12 mouse cellular contexts compared by ENCODE assay signal in the genomic region with DNA sequence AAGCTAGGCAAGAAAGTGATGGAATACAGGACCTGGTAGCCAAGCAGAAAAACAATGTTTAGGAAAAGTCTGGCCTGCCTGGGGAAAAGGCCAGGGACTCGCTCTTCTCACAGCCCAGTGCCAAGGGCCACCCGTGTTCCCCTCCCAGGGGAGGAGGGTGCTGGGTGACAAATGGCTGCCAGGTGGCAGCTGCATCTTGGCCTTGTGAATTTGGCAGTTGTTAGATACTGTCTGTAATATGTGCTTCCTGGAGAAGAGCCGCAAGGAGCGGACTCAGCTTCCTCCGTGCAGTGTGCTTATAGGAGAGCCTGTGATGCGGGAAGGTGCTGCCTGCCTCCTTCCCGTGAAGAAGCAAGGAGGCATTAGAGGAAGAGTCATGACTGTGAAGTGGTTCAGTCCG.
DNase-seq lines count a peak whose midpoint lies in the region; ATAC-seq and TF ChIP-seq lines count a peak whose summit lies in the region.
"Had no signal": no experiment of that assay in that cellular context is flagged by ENCODE, and none has a peak within 500 bp of the region (broad histone marks: within the 10 kb centered on the region; RNA-seq: fewer than 3 reads in every experiment).

No protein-coding gene starts in this region.

- no peak for DNase-seq in heart, embryonic 10.5 days (ENCODE audit: low spot score)
- no peak for DNase-seq in heart, adult 9 months (ENCODE audit: low spot score in 2 of 2)
- peak; percentile 83 for DNase-seq in adrenal gland, postnatal 14 days
- no peak for DNase-seq in liver, embryonic 11.5 days (ENCODE audit: low spot score)
- DNase-seq in layer of hippocampus, postnatal 25 days (ENCODE audit: extremely low spot score in 1 of 2, low spot score in 1 of 2): no peak
- DNase-seq in midbrain, embryonic 14.5 days: no peak
- DNase-seq: cerebellum, adult 8-10 months; layer of hippocampus, adult 9-11 months; right cerebral cortex, postnatal 14 days had no signal

- H3K4me1 ChIP-seq in heart, embryonic 10.5 days: peaks cover 81% of the 10 kb centered on the region
- H3K4me1 ChIP-seq in liver, embryonic 11.5 days (replicated peaks; ENCODE audit: control insufficient read depth, insufficient read depth, low read length): peaks cover 83% of the 10 kb centered on the region
- peaks cover 52% of the 10 kb centered on the region for H3K4me1 ChIP-seq in small intestine, adult 2 months (ENCODE audit: control insufficient read depth, insufficient read depth, insufficient read length, low read length)
- 0 out of 2 replicates have a peak, but pooled peaks cover 4% of the 10 kb centered on the region for H3K4me1 ChIP-seq in forebrain, embryonic 12.5 days
- no peaks in the 10 kb centered on the region for H3K4me1 ChIP-seq in midbrain, embryonic 14.5 days (ENCODE audit: control insufficient read depth, insufficient read depth, low read length)

- H3K4me2 ChIP-seq in liver, embryonic 11.5 days: no peak overlapping the region
- H3K4me2 ChIP-seq in forebrain, embryonic 12.5 days: no peak overlapping the region
- no peak overlapping the region for H3K4me2 ChIP-seq in midbrain, embryonic 14.5 days (ENCODE audit: low read length)
- H3K4me2 ChIP-seq: midbrain, embryonic 13.5 days had no signal

- 81% methylated on average over 8 of the region's 8 CpGs for WGBS in heart, embryonic 10.5 days
- 76% methylated on average over 8 of the region's 8 CpGs for WGBS in liver, embryonic 11.5 days
- WGBS in small intestine, adult 2 months: 19% methylated on average over 8 of the region's 8 CpGs
- WGBS in forebrain, embryonic 12.5 days: 93% methylated on average over 8 of the region's 8 CpGs
- 95% methylated on average over 8 of the region's 8 CpGs for WGBS in midbrain, embryonic 14.5 days

- 0 out of 2 replicates have a peak overlapping the region, but pooled peaks have one; percentile 2 for H3K9ac ChIP-seq in liver, embryonic 11.5 days (ENCODE audit: low read depth, low read length)
- no peak overlapping the region for H3K9ac ChIP-seq in forebrain, embryonic 12.5 days
- H3K9ac ChIP-seq in midbrain, embryonic 14.5 days (replicated peaks; ENCODE audit: low read length): no peak overlapping the region
- H3K9ac ChIP-seq: midbrain, embryonic 13.5 days had no signal

- no peaks in the 10 kb centered on the region for H3K36me3 ChIP-seq in heart, embryonic 10.5 days
- H3K36me3 ChIP-seq in liver, embryonic 11.5 days (ENCODE audit: control insufficient read depth, insufficient read depth, low read length): 0 out of 2 replicates have a peak, but pooled peaks cover 2% of the 10 kb centered on the region
- H3K36me3 ChIP-seq in small intestine, adult 2 months (ENCODE audit: control insufficient read depth, insufficient read depth, low read length): no peaks in the 10 kb centered on the region
- no peaks in the 10 kb centered on the region for H3K36me3 ChIP-seq in forebrain, embryonic 12.5 days (replicated peaks)
- no peaks in the 10 kb centered on the region for H3K36me3 ChIP-seq in midbrain, embryonic 14.5 days (ENCODE audit: control insufficient read depth, insufficient read depth, low read length)
- H3K36me3 ChIP-seq: midbrain, embryonic 13.5 days had no signal

- no peaks in the 10 kb centered on the region for H3K27me3 ChIP-seq in heart, embryonic 10.5 days (ENCODE audit: insufficient read depth, poor library complexity, severe bottlenecking)
- no peaks in the 10 kb centered on the region for H3K27me3 ChIP-seq in liver, embryonic 11.5 days (replicated peaks; ENCODE audit: control insufficient read depth, insufficient read depth, low read length)
- no peaks in the 10 kb centered on the region for H3K27me3 ChIP-seq in small intestine, adult 2 months (ENCODE audit: control insufficient read depth, insufficient read depth, low read length)
- H3K27me3 ChIP-seq in forebrain, embryonic 12.5 days: no peaks in the 10 kb centered on the region
- H3K27me3 ChIP-seq in midbrain, embryonic 14.5 days (ENCODE audit: control insufficient read depth, insufficient read depth, low read length): no peaks in the 10 kb centered on the region
- H3K27me3 ChIP-seq: midbrain, embryonic 13.5 days had no signal

- H3K9me3 ChIP-seq in heart, embryonic 10.5 days: no peaks in the 10 kb centered on the region
- H3K9me3 ChIP-seq in liver, embryonic 11.5 days (ENCODE audit: control insufficient read depth, low read length): no peaks in the 10 kb centered on the region
- no peaks in the 10 kb centered on the region for H3K9me3 ChIP-seq in forebrain, embryonic 12.5 days
- no peaks in the 10 kb centered on the region for H3K9me3 ChIP-seq in midbrain, embryonic 14.5 days (ENCODE audit: control insufficient read depth, low read length)
- H3K9me3 ChIP-seq: midbrain, embryonic 13.5 days had no signal

- no peak for TF ChIP-seq POLR2A in small intestine, adult 2 months (IDR thresholded peaks at IDR 0.05; ENCODE audit: low read depth, low read length)

- TF ChIP-seq CTCF in small intestine, adult 2 months (IDR thresholded peaks at IDR 0.05; ENCODE audit: extremely low read depth, insufficient read length, insufficient replicate concordance, low read depth, low read length): no peak

- H3K4me3 ChIP-seq in heart, embryonic 10.5 days: no peak overlapping the region
- no peak overlapping the region for H3K4me3 ChIP-seq in liver, embryonic 11.5 days (ENCODE audit: low read depth, low read length)
- no peak overlapping the region for H3K4me3 ChIP-seq in small intestine, adult 2 months (ENCODE audit: low read depth, low read length)
- no peak overlapping the region for H3K4me3 ChIP-seq in forebrain, embryonic 12.5 days (replicated peaks)
- no peak overlapping the region for H3K4me3 ChIP-seq in midbrain, embryonic 14.5 days (replicated peaks; ENCODE audit: low read depth, low read length)
- H3K4me3 ChIP-seq: midbrain, embryonic 13.5 days had no signal

- H3K27ac ChIP-seq in heart, embryonic 10.5 days: peak overlapping the region; percentile 72; the same call in 1 of the 2 replicates
- peak overlapping the region; percentile 93 for H3K27ac ChIP-seq in liver, embryonic 11.5 days (ENCODE audit: low read depth, low read length)
- peak overlapping the region; percentile 39 for H3K27ac ChIP-seq in small intestine, adult 2 months (ENCODE audit: insufficient read depth, low read depth, low read length)
- no peak overlapping the region for H3K27ac ChIP-seq in forebrain, embryonic 12.5 days
- H3K27ac ChIP-seq in midbrain, embryonic 14.5 days (replicated peaks; ENCODE audit: low read depth, low read length): no peak overlapping the region
- H3K27ac ChIP-seq: midbrain, embryonic 13.5 days had no signal

- ATAC-seq in liver, embryonic 11.5 days (replicated peaks; ENCODE audit: low FRiP score): no peak
- ATAC-seq in forebrain, embryonic 12.5 days (ENCODE audit: low FRiP score): no peak
- ATAC-seq in midbrain, embryonic 14.5 days (ENCODE audit: low FRiP score, low TSS enrichment): no peak
- ATAC-seq: midbrain, embryonic 13.5 days had no signal

Comparison
In these comparisons a context has a peak if more than half of its experiments do, and no peak if none do; other contexts are left out.
1. H3K27ac ChIP-seq: peak in heart, embryonic 10.5 days (single experiment), liver, embryonic 11.5 days (single experiment) and small intestine, adult 2 months (single experiment); none in forebrain, embryonic 12.5 days (single experiment) and midbrain, embryonic 14.5 days (single experiment).